Mouse (Mus musculus): ENCODE data around the gene Atxn7l3. TPM values are rescaled to one million over a fixed set of nuclear protein-coding genes. Genes with fewer than 3 reads are reported as not detected.
A peak's percentile ranks its signal among the peaks of the same experiment; 100 is the strongest.

Atxn7l3 gene
- polyA plus RNA-seq, 1 experiment from 2014 or later = 11.6 TPM

GRCm38 (mm10) chr11:102320686-102321005 is 24.2 kb upstream of the Atxn7l3 start:
- peak overlapping the region; percentile 99 for H3K27ac ChIP-seq (ENCODE audit: low read length)
- no peaks in the 10 kb centered on the region for H3K36me3 ChIP-seq (ENCODE audit: control insufficient read depth, insufficient read depth, low read length)
- H3K4me2 ChIP-seq (ENCODE audit: low read depth, low read length) = peak overlapping the region; percentile 96
- H3K4me3 ChIP-seq (ENCODE audit: low read length) = peak overlapping the region; percentile 95
- no peaks in the 10 kb centered on the region for H3K9me3 ChIP-seq (ENCODE audit: control insufficient read depth, low read length)
- 11% methylated on average over 10 of the region's 10 CpGs for WGBS
- no peak for ATAC-seq (ENCODE audit: low read depth)
- peaks cover 13% of the 10 kb centered on the region for H3K4me1 ChIP-seq (replicated peaks; ENCODE audit: control insufficient read depth, insufficient read depth, low read length)
- H3K9ac ChIP-seq (ENCODE audit: low read length) = peak overlapping the region; percentile 100
- H3K27me3 ChIP-seq (ENCODE audit: control insufficient read depth, insufficient read depth, low read depth, low read length) = no peaks in the 10 kb centered on the region

GRCm38 (mm10) chr11:102319941-102320685 is 23.7 kb upstream of the Atxn7l3 start:
- H3K9me3 ChIP-seq (ENCODE audit: control insufficient read depth, low read length) = no peaks in the 10 kb centered on the region
- H3K4me2 ChIP-seq (ENCODE audit: low read depth, low read length) = peak overlapping the region; percentile 96
- no peaks in the 10 kb centered on the region for H3K36me3 ChIP-seq (ENCODE audit: control insufficient read depth, insufficient read depth, low read length)
- H3K9ac ChIP-seq (ENCODE audit: low read length) = peak overlapping the region; percentile 100
- ATAC-seq (ENCODE audit: low read depth) = peak; percentile 15; the same call in 1 of the 2 replicates
- peak overlapping the region; percentile 95 for H3K4me3 ChIP-seq (ENCODE audit: low read length)
- H3K27ac ChIP-seq (ENCODE audit: low read length) = peak overlapping the region; percentile 99
- H3K27me3 ChIP-seq (ENCODE audit: control insufficient read depth, insufficient read depth, low read depth, low read length) = no peaks in the 10 kb centered on the region
- H3K4me1 ChIP-seq (replicated peaks; ENCODE audit: control insufficient read depth, insufficient read depth, low read length) = peaks cover 17% of the 10 kb centered on the region
- under 1% methylated on average over 38 of the region's 38 CpGs for WGBS

GRCm38 (mm10) chr11:102319410-102319792 is 23.0 kb upstream of the Atxn7l3 start, which contains the start of gene Ubtf:
Ubtf (minus strand) TSS chr11:102319742.
- ATAC-seq (ENCODE audit: low read depth) = peak; percentile 21

DNA sequence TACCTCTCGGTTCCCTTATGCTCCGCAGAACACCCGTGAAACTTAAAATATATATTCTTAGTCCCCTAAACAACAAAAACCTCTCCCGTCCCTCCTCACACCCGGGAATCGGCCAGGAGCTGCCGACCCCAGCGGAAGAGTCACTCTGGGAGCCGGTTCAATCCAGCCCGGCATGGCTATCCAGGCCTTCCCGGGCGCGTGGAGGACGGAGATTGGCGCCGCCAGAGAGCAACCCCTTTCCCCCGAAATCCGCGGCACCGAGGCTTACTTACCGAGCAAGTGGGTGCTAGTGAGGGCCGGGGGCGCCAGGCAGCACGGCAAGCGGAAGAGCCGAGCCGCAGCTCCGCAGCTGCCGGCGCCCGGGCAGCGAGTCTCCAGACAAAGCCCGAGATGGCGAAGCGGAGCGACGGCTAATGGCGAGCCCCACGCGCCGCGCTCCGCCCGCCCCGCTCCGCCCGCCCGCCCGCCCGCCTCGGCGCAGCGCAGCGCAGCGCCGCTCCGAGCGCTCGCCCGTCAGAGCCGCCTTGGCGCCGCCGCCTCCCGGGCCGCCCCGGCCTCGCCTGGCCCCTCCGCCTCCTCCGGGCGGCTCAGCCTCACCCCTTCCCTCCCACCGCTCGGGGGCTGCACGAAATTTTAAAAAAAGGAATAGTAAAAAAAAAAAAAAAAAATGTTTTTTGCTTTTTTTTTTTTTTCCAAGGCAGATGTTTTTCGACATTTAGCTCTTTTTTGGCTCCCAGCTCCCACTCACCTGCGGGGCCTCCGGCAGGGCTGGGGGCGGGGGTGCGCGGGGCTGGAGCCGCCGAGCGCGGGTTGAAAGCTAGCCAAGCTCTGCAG is 22.4 kb upstream of the Atxn7l3 start:
- peaks cover 8% of the 10 kb centered on the region for H3K36me3 ChIP-seq (ENCODE audit: control insufficient read depth, insufficient read depth, low read length)
- H3K4me3 ChIP-seq (ENCODE audit: low read length) = peak overlapping the region; percentile 95
- peak; percentile 6; the same call in 1 of the 2 replicates for ATAC-seq (ENCODE audit: low read depth)
- H3K4me2 ChIP-seq (ENCODE audit: low read depth, low read length) = peak overlapping the region; percentile 96
- H3K9ac ChIP-seq (ENCODE audit: low read length) = peak overlapping the region; percentile 100
- under 1% methylated on average over 66 of the region's 84 CpGs for WGBS
- no peaks in the 10 kb centered on the region for H3K27me3 ChIP-seq (ENCODE audit: control insufficient read depth, insufficient read depth, low read depth, low read length)
- H3K9me3 ChIP-seq (ENCODE audit: control insufficient read depth, low read length) = no peaks in the 10 kb centered on the region
- peak overlapping the region; percentile 99 for H3K27ac ChIP-seq (ENCODE audit: low read length)
- H3K4me1 ChIP-seq (replicated peaks; ENCODE audit: control insufficient read depth, insufficient read depth, low read length) = peaks cover 17% of the 10 kb centered on the region

More at GRCm38 (mm10) chr11:102319410-102319792, 23.0 kb upstream of the Atxn7l3 start, which contains the start of gene Ubtf:
- Histone ChIP-seq H3K4me3 (ENCODE audit: low read length) (peak within 1 kb of the TSS; percentile 95), H3K9ac (ENCODE audit: low read length) (peak within 1 kb of the TSS; percentile 100), H3K9me3 (ENCODE audit: control insufficient read depth, low read length) (no peaks in the 10 kb centered on the region), H3K4me2 (ENCODE audit: low read depth, low read length) (peak within 1 kb of the TSS; percentile 96), H3K36me3 (ENCODE audit: control insufficient read depth, insufficient read depth, low read length) (peaks cover 2% of the 10 kb centered on the region; the same call in 1 of the 2 replicates), H3K27ac (ENCODE audit: low read length) (peak within 1 kb of the TSS; percentile 99), H3K4me1 (replicated peaks; ENCODE audit: control insufficient read depth, insufficient read depth, low read length) (peaks cover 17% of the 10 kb centered on the region), H3K27me3 (ENCODE audit: control insufficient read depth, insufficient read depth, low read depth, low read length) (no peaks in the 10 kb centered on the region)
- WGBS = under 1% methylated on average over 25 of the region's 25 CpGs

- peak overlapping the region; percentile 96 for H3K4me2 ChIP-seq (ENCODE audit: low read depth, low read length)
- H3K4me3 ChIP-seq (ENCODE audit: low read length) = peak overlapping the region; percentile 95
- peaks cover 16% of the 10 kb centered on the region for H3K36me3 ChIP-seq (ENCODE audit: control insufficient read depth, insufficient read depth, low read length)
- no peaks in the 10 kb centered on the region for H3K27me3 ChIP-seq (ENCODE audit: control insufficient read depth, insufficient read depth, low read depth, low read length)
- peak overlapping the region; percentile 100 for H3K9ac ChIP-seq (ENCODE audit: low read length)
- peaks cover 17% of the 10 kb centered on the region for H3K4me1 ChIP-seq (replicated peaks; ENCODE audit: control insufficient read depth, insufficient read depth, low read length)
- no peaks in the 10 kb centered on the region for H3K9me3 ChIP-seq (ENCODE audit: control insufficient read depth, low read length)
- peak overlapping the region; percentile 99 for H3K27ac ChIP-seq (ENCODE audit: low read length)
- ATAC-seq (ENCODE audit: low read depth) = peak; percentile 71
- WGBS = under 1% methylated on average over 44 of the region's 77 CpGs
Measured at GRCm38 (mm10) chr11:102317901-102318575, 21.6 kb upstream of the Atxn7l3 start.

- Histone ChIP-seq H3K36me3 (ENCODE audit: control insufficient read depth, insufficient read depth, low read length) (peaks cover 20% of the 10 kb centered on the region), H3K4me2 (ENCODE audit: low read depth, low read length) (peak overlapping the region; percentile 96), H3K27me3 (ENCODE audit: control insufficient read depth, insufficient read depth, low read depth, low read length) (no peaks in the 10 kb centered on the region), H3K27ac (ENCODE audit: low read length) (peak overlapping the region; percentile 99), H3K9ac (ENCODE audit: low read length) (peak overlapping the region; percentile 100), H3K4me3 (ENCODE audit: low read length) (peak overlapping the region; percentile 95), H3K9me3 (ENCODE audit: control insufficient read depth, low read length) (no peaks in the 10 kb centered on the region), H3K4me1 (replicated peaks; ENCODE audit: control insufficient read depth, insufficient read depth, low read length) (peaks cover 17% of the 10 kb centered on the region)
- peak; percentile 13 for ATAC-seq (ENCODE audit: low read depth)
- under 1% methylated on average over 43 of the region's 87 CpGs for WGBS
Measured at GRCm38 (mm10) chr11:102317298-102317900, 21.0 kb upstream of the Atxn7l3 start.

DNA sequence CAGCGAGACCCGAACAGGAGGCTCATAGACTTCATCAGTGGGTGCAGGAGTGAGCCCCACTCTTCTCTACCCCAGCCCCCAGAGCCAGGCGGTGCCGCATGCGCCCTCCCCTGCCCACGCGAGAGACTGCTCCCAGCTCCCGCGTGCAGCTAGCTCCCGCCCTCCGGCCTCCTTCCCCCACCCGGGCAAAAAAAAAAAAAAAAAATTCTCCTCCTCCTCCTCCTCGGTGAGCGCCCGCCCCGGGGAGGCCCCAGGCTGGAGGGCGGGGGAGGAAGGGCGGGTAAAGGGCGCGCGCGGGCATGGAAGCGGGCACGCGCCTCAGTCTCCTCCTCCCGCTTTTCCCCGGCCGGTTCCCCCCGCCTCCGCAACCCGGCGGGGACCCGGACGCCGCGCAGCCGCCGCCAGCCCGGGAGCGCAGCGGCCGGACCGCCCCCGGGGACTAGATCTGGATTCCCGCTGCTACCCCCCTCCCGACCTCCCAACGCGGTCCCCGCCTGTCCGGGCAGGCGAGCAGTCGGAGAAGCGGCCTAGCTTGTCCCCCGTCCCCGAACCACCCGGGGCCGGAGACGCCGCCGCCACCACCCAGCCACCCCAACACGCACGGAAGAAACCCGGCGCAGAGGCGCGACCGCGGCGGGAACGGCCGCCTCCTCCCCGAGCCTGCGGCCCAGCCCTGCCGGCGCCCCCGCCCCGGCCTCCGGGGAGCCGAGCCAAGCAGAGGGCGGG is 20.3 kb upstream of the Atxn7l3 start:
- H3K9ac ChIP-seq (ENCODE audit: low read length) = peak overlapping the region; percentile 100
- H3K36me3 ChIP-seq (ENCODE audit: control insufficient read depth, insufficient read depth, low read length) = peaks cover 23% of the 10 kb centered on the region
- no peaks in the 10 kb centered on the region for H3K27me3 ChIP-seq (ENCODE audit: control insufficient read depth, insufficient read depth, low read depth, low read length)
- H3K4me3 ChIP-seq (ENCODE audit: low read length) = peak overlapping the region; percentile 95
- H3K27ac ChIP-seq (ENCODE audit: low read length) = peak overlapping the region; percentile 99
- peak; percentile 42 for ATAC-seq (ENCODE audit: low read depth)
- WGBS = under 1% methylated on average over 39 of the region's 80 CpGs
- no peaks in the 10 kb centered on the region for H3K9me3 ChIP-seq (ENCODE audit: control insufficient read depth, low read length)
- H3K4me1 ChIP-seq (replicated peaks; ENCODE audit: control insufficient read depth, insufficient read depth, low read length) = peaks cover 17% of the 10 kb centered on the region
- H3K4me2 ChIP-seq (ENCODE audit: low read depth, low read length) = peak overlapping the region; percentile 96

All from lung, embryonic 16.5 days (tissue).